Mouse (Mus musculus): ENCODE data around the gene Pus10. TPM values are rescaled to one million over a fixed set of nuclear protein-coding genes. Genes with fewer than 3 reads are reported as not detected.

Pus10 gene
- 10 to 100 TPM; 13.5 to 17.2 TPM for total RNA-seq (2021)

DNA sequence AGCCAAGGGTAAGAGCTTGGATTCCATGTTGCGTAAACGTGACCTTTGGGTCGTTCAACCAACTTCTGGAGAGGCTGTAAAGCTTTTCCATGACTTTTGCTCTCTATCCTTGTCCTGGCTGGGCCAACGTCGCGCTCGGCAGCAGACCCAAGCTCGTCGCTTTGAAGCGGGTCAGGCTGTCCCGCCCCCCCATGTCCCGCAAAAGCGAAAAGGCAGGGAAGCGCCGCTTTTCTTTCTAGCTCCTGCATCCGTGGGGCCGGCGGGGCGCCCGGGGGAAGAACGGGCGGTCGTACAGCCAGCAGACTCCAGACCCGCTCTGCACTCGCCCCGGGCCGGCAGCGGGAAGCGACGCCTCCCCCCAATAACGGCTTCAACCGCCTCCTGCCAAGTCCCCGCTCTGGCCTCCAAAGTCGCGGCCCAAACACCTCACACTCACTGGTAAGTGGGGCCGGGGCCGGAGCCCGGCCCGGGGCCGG, at the start of gene Pus10:
Gene Pus10, plus strand, starts transcription at position 364 of the 476 bp plus-strand sequence.
- intact Hi-C loops (cut with DNase I) = no loop called here
- DNase-seq (ENCODE audit: extremely low spot score in 1 of 2, low spot score in 2 of 2) = no peak

DNA sequence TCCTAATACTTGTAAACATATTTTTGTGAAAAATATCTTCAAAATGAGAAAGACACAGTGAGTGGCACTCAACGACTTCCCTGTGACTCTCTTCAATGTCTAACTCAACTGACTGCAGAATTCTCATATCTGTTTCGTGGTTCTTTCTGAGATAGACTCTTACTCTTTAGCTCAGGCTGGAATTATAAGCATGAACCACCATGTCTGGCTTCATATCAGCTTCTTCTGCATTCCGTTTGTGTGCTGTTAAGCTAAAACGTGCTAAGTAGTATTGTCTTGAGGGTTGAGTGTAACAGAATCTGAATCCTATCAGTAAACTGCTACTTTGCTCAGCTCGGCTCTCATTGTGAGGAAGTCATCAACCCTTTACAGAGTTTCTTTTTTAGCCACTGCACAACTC, 46.5 kb upstream of the Pus10 start:
- intact Hi-C loops (cut with DNase I) = no loop called here
- DNase-seq (ENCODE audit: extremely low spot score in 1 of 2, low spot score in 2 of 2) = no peak

- intact Hi-C loops (cut with DNase I) = no loop called here
- DNase-seq (ENCODE audit: extremely low spot score in 1 of 2, low spot score in 2 of 2) = no peak
These were observed 34.8 kb upstream of the Pus10 start for GRCm38 (mm10) chr11:23630664-23631063.

DNA sequence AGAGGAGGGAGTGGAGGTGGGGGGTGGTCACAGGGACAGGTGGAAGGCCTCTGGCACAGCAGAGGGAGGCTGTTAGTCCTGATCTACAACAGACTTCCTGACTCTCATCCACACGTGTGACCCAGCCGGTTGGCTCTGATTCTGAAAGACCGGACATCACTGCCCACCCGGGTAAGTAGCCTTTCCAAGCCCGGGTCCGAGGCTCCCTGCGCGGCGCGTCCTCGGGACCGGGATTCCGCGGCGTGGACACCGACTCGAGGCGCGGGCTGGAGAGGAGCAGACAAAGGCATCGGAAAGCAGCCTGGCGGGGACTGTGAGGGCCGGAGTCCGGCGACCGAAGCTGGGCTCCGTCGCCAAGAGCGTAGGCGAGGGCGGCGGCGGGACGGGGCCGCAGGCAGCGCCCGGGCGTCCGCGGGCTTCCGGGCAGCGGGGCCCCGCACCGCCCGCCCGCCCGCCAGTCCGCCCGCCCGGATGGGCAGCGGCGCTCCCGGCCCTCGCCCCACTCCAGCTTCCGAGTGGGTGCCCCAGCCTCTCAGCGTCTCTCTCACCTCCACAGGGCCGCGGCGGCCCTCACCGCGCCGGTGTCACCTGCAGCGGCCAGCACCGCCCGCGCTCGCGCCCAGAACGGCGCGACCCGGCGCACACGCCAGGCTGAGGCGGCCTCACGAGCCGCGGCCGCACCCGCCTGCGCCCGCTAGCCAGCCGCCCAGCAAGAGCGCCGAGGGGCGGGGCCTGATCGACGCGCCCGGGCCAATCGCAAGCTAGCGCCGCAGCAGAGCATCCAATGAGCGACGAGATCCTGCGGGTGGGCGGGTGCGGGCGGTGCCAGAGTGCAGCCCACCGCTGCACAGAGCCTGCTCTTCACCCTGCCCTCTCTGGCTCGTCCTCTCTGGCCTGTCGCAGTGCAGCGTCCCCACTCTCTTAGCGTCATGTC, 32.3 kb upstream of the Pus10 start, which contains the start of gene 0610010F05Rik:
Gene 0610010F05Rik, minus strand, starts transcription at position 695 of the 934 bp plus-strand sequence.
- DNase-seq (ENCODE audit: extremely low spot score in 1 of 2, low spot score in 2 of 2) = peak; percentile 77 to 92
- intact Hi-C loops (cut with DNase I) = loop anchor here (2.0 kb wide), 1 partner anchor 34 kb away; no protein-coding TSS in a partner anchor

GRCm38 (mm10) chr11:23633879-23634215, 31.6 kb upstream of the Pus10 start:
- intact Hi-C loops (cut with DNase I) = loop anchor here (2.0 kb wide), 1 partner anchor 33 kb away; no protein-coding TSS in a partner anchor
- no peak for DNase-seq (ENCODE audit: extremely low spot score in 1 of 2, low spot score in 2 of 2)

DNA sequence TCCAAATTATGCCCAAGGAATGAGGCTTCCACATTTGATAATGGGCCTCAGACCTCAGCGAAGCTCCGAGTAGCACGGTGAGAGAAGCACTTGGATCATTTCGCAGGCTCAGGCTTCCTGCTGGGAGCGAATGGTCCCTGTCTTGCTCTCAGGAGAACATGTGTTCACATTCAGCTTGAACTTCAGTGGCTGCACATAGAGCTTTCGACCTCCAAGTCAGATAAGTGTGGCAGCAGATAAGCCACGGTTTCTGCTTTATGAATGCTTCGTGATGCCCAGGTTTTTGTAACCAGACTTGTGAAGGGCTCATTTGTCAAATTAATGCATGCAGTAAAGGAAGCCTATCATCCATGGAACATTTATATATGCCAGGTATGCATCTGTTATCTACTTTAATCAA, 30.9 kb upstream of the Pus10 start:
- intact Hi-C loops (cut with DNase I) = no loop called here

GRCm38 (mm10) chr11:23647431-23647830, 18.0 kb upstream of the Pus10 start:
- intact Hi-C loops (cut with DNase I) = no loop called here
- DNase-seq (ENCODE audit: extremely low spot score in 1 of 2, low spot score in 2 of 2) = no peak

More for the DNA sequence above, 30.9 kb upstream of the Pus10 start:
- DNase-seq (ENCODE audit: extremely low spot score in 1 of 2, low spot score in 2 of 2) = no peak

DNA sequence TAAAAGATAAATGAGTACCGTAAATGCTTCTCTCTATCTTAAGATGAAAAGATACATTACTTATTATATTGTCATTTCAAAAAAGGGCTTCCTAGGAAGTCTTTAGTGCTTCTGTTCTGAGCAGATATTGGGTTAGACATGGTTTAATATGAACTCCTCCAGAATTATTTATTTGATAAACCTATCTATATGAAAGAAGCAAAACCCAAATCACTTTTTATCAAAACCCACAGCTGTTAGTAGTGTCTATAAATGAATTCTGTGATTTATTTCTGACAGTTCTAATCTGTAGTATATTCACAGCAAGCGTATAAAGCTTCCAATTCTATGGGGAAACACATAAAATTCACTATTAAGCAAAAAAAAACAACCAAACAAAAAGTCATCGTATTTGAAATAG, 17.6 kb upstream of the Pus10 start:
- intact Hi-C loops (cut with DNase I) = no loop called here
- no peak for DNase-seq (ENCODE audit: extremely low spot score in 1 of 2, low spot score in 2 of 2)

DNA sequence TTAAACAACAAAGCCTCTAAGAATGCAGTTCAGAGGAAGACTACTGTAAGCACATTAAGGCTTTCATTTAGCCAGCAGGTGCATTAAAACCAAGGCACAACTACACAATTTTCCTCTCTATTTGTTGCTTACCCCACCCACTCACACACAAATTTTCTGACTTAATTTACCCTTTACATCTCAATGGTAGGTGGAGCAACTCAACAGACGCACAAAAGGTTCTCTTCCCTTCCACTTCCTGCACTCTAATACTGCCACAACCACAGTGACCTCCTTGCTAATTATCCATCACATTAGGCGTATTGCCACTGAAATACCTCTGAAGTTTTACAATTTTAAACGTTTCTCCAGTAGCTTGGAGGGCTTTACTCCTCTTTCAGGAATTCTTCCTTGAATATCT, 11.8 kb upstream of the Pus10 start:
- no peak for DNase-seq (ENCODE audit: extremely low spot score in 1 of 2, low spot score in 2 of 2)
- intact Hi-C loops (cut with DNase I) = no loop called here

DNA sequence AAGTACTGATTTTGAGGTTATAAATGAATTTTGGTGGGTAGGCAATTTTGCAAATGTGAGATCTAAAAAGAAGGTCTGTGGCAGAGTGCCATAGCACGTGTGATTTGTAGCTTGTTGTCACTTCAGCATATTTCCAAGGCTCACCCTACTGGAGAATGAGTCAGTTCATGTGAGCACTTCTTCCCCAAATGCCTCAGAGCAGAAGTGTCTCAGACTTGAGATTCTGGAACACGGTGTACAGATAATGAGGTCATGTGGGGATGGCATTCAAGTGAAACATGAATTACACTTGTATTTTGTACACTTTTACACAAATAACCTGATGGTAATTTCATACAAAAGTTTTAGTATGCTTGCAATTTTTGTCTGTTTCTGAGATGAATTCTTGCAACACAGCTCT, 7.7 kb upstream of the Pus10 start:
- DNase-seq (ENCODE audit: extremely low spot score in 1 of 2, low spot score in 2 of 2) = no peak
- intact Hi-C loops (cut with DNase I) = no loop called here

DNA sequence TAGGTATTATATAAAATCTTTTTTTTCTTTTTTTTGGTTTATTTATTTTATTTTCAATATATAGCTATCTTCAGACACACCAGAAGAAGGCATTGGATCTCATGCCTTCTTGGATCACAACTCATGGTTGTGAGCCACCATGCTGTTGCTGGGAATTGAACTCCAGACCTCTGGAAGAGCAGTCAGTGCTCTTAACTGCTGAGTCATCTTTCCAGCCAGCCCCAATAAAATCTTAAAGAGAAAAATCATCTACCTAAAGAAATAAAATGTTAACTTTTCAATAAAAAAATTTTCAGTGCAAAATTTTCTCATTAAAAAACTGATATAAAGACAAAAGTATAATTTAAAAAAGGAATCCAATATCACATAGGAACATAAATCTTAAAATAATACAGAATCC, 1.2 kb upstream of the Pus10 start:
- intact Hi-C loops (cut with DNase I) = no loop called here

GRCm38 (mm10) chr11:23665798-23666501, 476 bp downstream of the Pus10 start, which contains the start of gene Pex13:
Pex13 (minus strand) TSS chr11:23665959.
- intact Hi-C loops (cut with DNase I) = loop anchor here (2.0 kb wide), 1 partner anchor 33 kb away; the partner anchor contains the start of gene 0610010F05Rik
- peak; percentile 90 to 96 for DNase-seq (ENCODE audit: extremely low spot score in 1 of 2, low spot score in 2 of 2)

More for the DNA sequence above, 1.2 kb upstream of the Pus10 start:
- DNase-seq (ENCODE audit: extremely low spot score in 1 of 2, low spot score in 2 of 2) = no peak

DNA sequence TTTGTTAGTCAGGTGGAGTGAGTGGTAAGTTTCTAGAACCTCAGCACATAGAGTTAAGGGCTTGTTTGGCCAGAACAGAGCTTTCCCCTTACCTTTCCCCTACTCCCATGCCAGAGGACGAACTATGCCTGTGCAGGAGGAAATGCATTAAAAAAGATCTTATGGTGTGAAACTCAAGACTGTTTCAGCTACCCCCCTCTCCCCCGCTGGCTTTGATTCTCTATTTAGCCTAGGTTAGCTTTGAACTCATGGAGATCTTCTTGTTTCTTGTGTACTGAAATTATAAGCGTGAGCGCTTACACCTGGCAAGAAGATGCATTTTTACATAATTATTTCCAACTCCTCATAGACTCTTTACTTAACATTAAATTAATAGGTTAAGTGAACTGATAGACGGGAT, 1.1 kb downstream of the Pus10 start:
- DNase-seq (ENCODE audit: extremely low spot score in 1 of 2, low spot score in 2 of 2) = no peak
- intact Hi-C loops (cut with DNase I) = loop anchor here (2.0 kb wide), 1 partner anchor 34 kb away; the partner anchor contains the start of gene 0610010F05Rik

DNA sequence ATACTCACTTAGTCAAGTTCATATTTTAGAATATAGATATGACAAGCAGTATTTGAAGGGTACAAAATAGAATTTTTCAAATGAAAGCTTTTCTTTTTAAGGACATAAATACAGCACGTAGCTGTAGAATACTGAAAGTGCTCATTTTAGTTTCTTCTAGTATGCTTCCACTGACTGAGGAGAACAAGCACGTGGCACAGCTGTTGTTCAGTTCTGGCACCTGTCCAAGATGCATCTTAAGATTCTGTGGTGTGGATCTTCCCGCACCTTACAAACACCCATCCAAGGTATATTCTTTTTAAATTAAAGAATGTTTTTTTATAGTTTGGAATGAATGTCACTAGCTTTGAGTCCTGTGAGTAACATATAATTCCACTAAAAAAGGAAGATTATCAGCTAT, 1.7 kb downstream of the Pus10 start:
- intact Hi-C loops (cut with DNase I) = loop anchor here (2.0 kb wide), 1 partner anchor 34 kb away; the partner anchor contains the start of gene 0610010F05Rik
- peak in 1 of 2 experiments; percentile 36 for DNase-seq (ENCODE audit: extremely low spot score in 1 of 2, low spot score in 2 of 2)

- DNase-seq (ENCODE audit: extremely low spot score in 1 of 2, low spot score in 2 of 2) = no peak
- intact Hi-C loops (cut with DNase I) = no loop called here
These were observed 6.8 kb downstream of the Pus10 start for GRCm38 (mm10) chr11:23672256-23672749.

DNA sequence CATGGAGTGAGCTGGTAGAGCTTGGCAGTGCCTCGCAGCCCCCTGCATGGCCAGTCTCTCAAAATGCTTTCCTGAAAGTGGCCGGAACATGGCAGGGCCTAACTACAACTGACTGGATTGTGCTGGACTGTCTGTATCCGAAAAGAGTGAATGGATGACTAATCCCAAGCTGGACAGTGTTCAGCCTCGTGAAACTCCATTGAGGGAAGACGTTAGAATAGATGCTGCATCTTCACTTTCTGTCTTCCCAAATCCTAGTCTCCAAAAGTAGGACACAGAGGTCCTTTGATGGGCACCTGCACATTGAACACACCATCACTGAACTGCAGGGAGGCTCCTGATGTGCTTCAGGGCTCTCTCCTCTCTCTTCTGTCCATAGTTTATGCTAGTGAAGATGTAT, 10.6 kb downstream of the Pus10 start:
- intact Hi-C loops (cut with DNase I) = loop anchor here (5.0 kb wide), 1 partner anchor 201 kb away; no protein-coding TSS in a partner anchor
- DNase-seq (ENCODE audit: extremely low spot score in 1 of 2, low spot score in 2 of 2) = no peak

DNA sequence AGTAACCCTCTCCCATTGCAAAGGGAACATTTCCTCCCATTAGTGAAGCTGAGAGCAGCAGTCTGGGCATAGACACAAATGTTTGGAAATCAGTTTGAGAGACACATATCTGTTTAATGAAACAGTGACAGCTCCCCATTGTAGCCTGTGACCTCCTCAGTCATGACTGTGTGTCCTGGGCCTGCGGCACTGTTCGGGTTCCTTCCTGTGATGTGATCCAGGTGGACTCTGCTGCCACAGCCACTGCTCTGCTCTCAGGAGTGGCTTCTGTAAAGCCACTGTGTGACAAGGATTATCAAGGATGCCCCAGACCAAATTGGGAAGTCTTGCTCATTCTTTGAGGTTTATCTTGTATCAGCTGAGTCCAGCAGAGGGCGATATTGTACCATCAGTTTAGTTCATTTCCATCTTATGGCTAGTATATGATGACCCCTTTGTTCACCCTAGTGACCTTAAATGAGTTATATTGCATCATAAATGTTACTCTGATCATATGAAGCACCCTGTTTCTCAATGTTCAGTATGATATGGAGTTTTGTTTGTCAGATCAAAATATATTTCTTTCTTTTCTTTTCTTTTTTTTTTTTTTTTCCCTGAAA, 13.7 kb downstream of the Pus10 start:
- peak; percentile 52 to 55 for DNase-seq (ENCODE audit: extremely low spot score in 1 of 2, low spot score in 2 of 2)
- intact Hi-C loops (cut with DNase I) = loop anchor here (5.0 kb wide), 1 partner anchor 198 kb away; no protein-coding TSS in a partner anchor

GRCm38 (mm10) chr11:23680435-23680950, 15.0 kb downstream of the Pus10 start:
- no peak for DNase-seq (ENCODE audit: extremely low spot score in 1 of 2, low spot score in 2 of 2)
- intact Hi-C loops (cut with DNase I) = loop anchor here (5.0 kb wide), 1 partner anchor 272 kb away; no protein-coding TSS in a partner anchor

Measured in left cerebral cortex, postnatal 10 days (tissue).